Mouse (Mus musculus) bone marrow macrophage, adult 2 months (primary cell): ENCODE data around the gene Olfr223.

Source experiments
- CTCF ChIP-seq: IDR thresholded peaks from 2 replicates; pipeline ENCODE4 v1.5.1; 2012; ENCODE audit warnings: low read depth, mild to moderate bottlenecking, low read length, moderate library complexity
- POLR2A ChIP-seq: IDR thresholded peaks from 2 replicates; pipeline ENCODE4 v1.6.1; 2012; ENCODE audit warnings: mild to moderate bottlenecking, low read depth, low read length, borderline replicate concordance

GRCm38 (mm10) chr11:59614120-59614519 lies 21.0 kb upstream of the Olfr223 start:
- peak; percentile 22; the same call in 1 of the 2 replicates for TF ChIP-seq CTCF
- TF ChIP-seq POLR2A, result no peak
